Mouse (Mus musculus): Measurements from ENCODE around the gene Otc.

Gene Otc

GRCm38 (mm10) chrX:10330246-10330645 is 78.1 kb downstream of the Otc start:
- no peak for TF ChIP-seq GATA4 (IDR thresholded peaks at IDR 0.05; ENCODE audit: insufficient replicate concordance, low read length)

- TF ChIP-seq GATA4 (IDR thresholded peaks at IDR 0.05; ENCODE audit: insufficient replicate concordance, low read length), result no peak
These were observed 79.6 kb downstream of the Otc start for GRCm38 (mm10) chrX:10331749-10332148.

GRCm38 (mm10) chrX:10336816-10337215 is 84.7 kb downstream of the Otc start:
- no peak for TF ChIP-seq GATA4 (IDR thresholded peaks at IDR 0.05; ENCODE audit: insufficient replicate concordance, low read length)

GRCm38 (mm10) chrX:10355867-10356266 is 103.8 kb downstream of the Otc start:
- no peak for TF ChIP-seq GATA4 (IDR thresholded peaks at IDR 0.05; ENCODE audit: insufficient replicate concordance, low read length)
